10 mouse cellular contexts compared by ENCODE assay signal in the genomic region with DNA sequence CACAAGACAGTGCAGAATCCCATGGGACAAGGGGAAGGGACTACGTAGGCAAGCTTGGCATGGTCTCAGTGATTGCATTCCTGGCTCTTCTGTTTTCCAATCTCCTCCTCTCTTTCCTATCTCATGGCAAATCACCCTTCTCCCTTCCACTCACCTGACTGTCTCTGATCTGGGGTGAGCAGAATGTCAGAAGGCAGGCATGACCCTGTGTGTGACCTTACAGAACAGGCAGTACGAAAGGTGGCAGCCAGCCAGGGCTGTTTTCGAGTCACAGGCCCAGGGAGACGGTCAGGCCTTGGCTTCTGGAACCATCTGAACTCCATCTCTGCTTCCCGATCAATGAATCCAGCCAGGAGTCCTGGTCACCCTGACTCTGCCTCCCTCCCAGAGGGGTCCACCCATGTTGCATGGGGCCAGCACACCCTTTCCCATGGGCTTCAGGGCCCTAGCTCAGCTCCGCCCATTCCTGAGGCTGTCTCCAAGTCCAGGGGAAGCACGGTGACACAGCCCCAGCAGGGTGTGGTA.
DNase-seq lines count a peak whose midpoint lies in the region; ATAC-seq and TF ChIP-seq lines count a peak whose summit lies in the region.
"Had no signal": no experiment of that assay in that cellular context is flagged by ENCODE, and none has a peak within 500 bp of the region (broad histone marks: within the 10 kb centered on the region; RNA-seq: fewer than 3 reads in every experiment).

No protein-coding gene starts in this region.

- H3K4me3 ChIP-seq in brown adipose tissue, adult 24 weeks (ENCODE audit: insufficient read depth, low read depth, low read length) = no peak overlapping the region
- no peak overlapping the region for H3K4me3 ChIP-seq in liver, postnatal 0 days (ENCODE audit: low read depth, low read length)
- H3K4me3 ChIP-seq in midbrain, embryonic 14.5 days (replicated peaks; ENCODE audit: low read depth, low read length) = no peak overlapping the region

- no peaks in the 10 kb centered on the region for H3K9me3 ChIP-seq in liver, postnatal 0 days (ENCODE audit: low read length)
- no peaks in the 10 kb centered on the region for H3K9me3 ChIP-seq in midbrain, embryonic 14.5 days (ENCODE audit: control insufficient read depth, low read length)

- peak; percentile 77 for ATAC-seq in liver, postnatal 0 days
- ATAC-seq in frontal cortex, adult (ENCODE audit: low TSS enrichment) = no peak
- ATAC-seq in midbrain, embryonic 14.5 days (ENCODE audit: low FRiP score, low TSS enrichment) = no peak

- TF ChIP-seq EP300 in liver, postnatal 0 days (IDR thresholded peaks at IDR 0.05; ENCODE audit: low read depth) = no peak

- no peak overlapping the region for H3K4me2 ChIP-seq in liver, postnatal 0 days (ENCODE audit: low read depth, low read length)
- H3K4me2 ChIP-seq in midbrain, embryonic 14.5 days (ENCODE audit: low read length) = no peak overlapping the region

- no peaks in the 10 kb centered on the region for H3K27me3 ChIP-seq in liver, postnatal 0 days (ENCODE audit: insufficient read depth, low read length)
- H3K27me3 ChIP-seq in midbrain, embryonic 14.5 days (ENCODE audit: control insufficient read depth, insufficient read depth, low read length) = no peaks in the 10 kb centered on the region

- H3K4me1 ChIP-seq in brown adipose tissue, adult 24 weeks (ENCODE audit: control insufficient read depth, insufficient read depth, insufficient read length, low read length) = peaks cover 24% of the 10 kb centered on the region
- H3K4me1 ChIP-seq in liver, postnatal 0 days (ENCODE audit: insufficient read depth) = peaks cover 14% of the 10 kb centered on the region
- H3K4me1 ChIP-seq in midbrain, embryonic 14.5 days (ENCODE audit: control insufficient read depth, insufficient read depth, low read length) = no peaks in the 10 kb centered on the region

- no peak overlapping the region for H3K9ac ChIP-seq in liver, postnatal 0 days (replicated peaks)
- no peak overlapping the region for H3K9ac ChIP-seq in midbrain, embryonic 14.5 days (replicated peaks; ENCODE audit: low read length)

- peak overlapping the region; percentile 78 for H3K27ac ChIP-seq in brown adipose tissue, adult 24 weeks (replicated peaks; ENCODE audit: low read depth, low read length)
- H3K27ac ChIP-seq in liver, postnatal 0 days (ENCODE audit: low read depth) = 0 out of 2 replicates have a peak overlapping the region, but pooled peaks have one; percentile 22
- no peak overlapping the region for H3K27ac ChIP-seq in midbrain, embryonic 14.5 days (replicated peaks; ENCODE audit: low read depth, low read length)

- DNase-seq in adrenal gland, adult 18-20 months (ENCODE audit: low spot score in 2 of 2) = peak; percentile 61 to 68
- peak; percentile 65 for DNase-seq in heart, postnatal 4 days
- peak; percentile 63 for DNase-seq in liver, postnatal 0 days
- DNase-seq in spleen, postnatal 4 days (ENCODE audit: low spot score in 2 of 2) = no peak
- DNase-seq in left cerebral cortex, postnatal 36 days (ENCODE audit: low spot score in 2 of 2) = no peak
- DNase-seq in midbrain, embryonic 14.5 days = no peak
- DNase-seq: cerebellum, postnatal 14 days; thymus, adult 18-20 months had no signal

- TF ChIP-seq CTCF in liver, postnatal 0 days (IDR thresholded peaks at IDR 0.05; ENCODE audit: low read depth) = no peak

- no peaks in the 10 kb centered on the region for H3K36me3 ChIP-seq in liver, postnatal 0 days (replicated peaks; ENCODE audit: insufficient read depth, low read length)
- H3K36me3 ChIP-seq in midbrain, embryonic 14.5 days (ENCODE audit: control insufficient read depth, insufficient read depth, low read length) = no peaks in the 10 kb centered on the region

- intact Hi-C loops in left cerebral cortex, postnatal 36 days (cut with DNase I) = no loop called here

- 46% methylated on average over 7 of the region's 7 CpGs for WGBS in liver, postnatal 0 days (ENCODE audit: insufficient replicate concordance)
- 87% methylated on average over 7 of the region's 7 CpGs for WGBS in midbrain, embryonic 14.5 days

Comparison
In these comparisons a context has a peak if more than half of its experiments do, and no peak if none do; other contexts are left out.
1. DNase-seq: peak in adrenal gland, adult 18-20 months (2 of 2), heart, postnatal 4 days (single experiment) and liver, postnatal 0 days (single experiment); none in spleen, postnatal 4 days (0 of 2), left cerebral cortex, postnatal 36 days (0 of 2) and midbrain, embryonic 14.5 days (single experiment).